In the genomic region with DNA sequence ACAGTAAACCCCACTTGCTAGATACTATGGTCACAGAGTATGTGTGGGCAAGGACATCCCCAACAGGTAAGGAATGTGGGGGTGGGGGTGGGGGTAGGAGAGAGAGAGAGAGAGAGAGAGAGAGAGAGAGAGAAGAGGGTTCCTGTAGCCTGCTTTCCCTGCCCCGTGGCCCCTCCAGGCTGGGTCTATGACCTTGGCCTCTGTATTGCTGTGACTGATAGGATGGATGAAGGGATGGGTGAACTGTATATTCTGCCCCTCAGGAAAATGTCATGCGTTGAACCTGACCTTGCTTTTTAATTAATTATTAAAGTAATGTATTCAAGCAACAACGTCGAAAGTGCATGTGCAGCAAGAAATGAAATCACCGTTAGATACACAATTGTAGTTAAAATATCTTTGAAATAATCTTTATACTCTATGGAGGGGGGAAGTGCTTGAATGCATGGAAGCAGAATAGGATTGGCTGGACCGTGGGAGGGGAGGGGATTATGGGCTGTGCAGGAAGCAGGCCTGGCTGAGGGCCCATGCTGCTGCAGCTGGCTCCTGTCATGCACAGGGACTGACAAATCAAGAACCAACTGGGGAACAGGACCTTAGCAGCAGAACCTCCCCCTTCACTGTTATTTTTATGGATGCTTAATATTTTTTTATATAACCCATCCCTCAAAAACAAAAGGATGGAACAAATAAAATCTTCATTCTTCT, we compare ENCODE assay signal across 12 mouse cellular contexts. TPM values are rescaled to one million over a fixed set of nuclear protein-coding genes. Genes with fewer than 3 reads are reported as not detected.
A peak's percentile ranks its signal among the peaks of the same experiment; 100 is the strongest.
DNase-seq lines count a peak whose midpoint lies in the region; ATAC-seq and TF ChIP-seq lines count a peak whose summit lies in the region.
"Had no signal": no experiment of that assay in that cellular context is flagged by ENCODE, and none has a peak within 500 bp of the region (broad histone marks: within the 10 kb centered on the region; RNA-seq: fewer than 3 reads in every experiment).

No protein-coding gene starts in this region.

- TF ChIP-seq POLR2A in kidney, adult 2 months (IDR thresholded peaks at IDR 0.05; ENCODE audit: low read depth, low read length), result no peak

- peak; percentile 9 for DNase-seq in adrenal gland, postnatal 25 days
- DNase-seq in adrenal gland, adult 18-20 months (ENCODE audit: low spot score in 2 of 2), result no peak
- no peak for DNase-seq in kidney, adult 2 months
- DNase-seq in midbrain, embryonic 14.5 days, result peak; percentile 65
- no peak for DNase-seq in liver, postnatal 0 days
- no peak for DNase-seq in left cerebral cortex, adult 8-10 months (ENCODE audit: low spot score in 2 of 2)
- DNase-seq: layer of hippocampus, postnatal 36 days had no signal

- H3K27ac ChIP-seq in kidney, embryonic 15.5 days, result no peak overlapping the region
- no peak overlapping the region for H3K27ac ChIP-seq in kidney, adult 2 months (ENCODE audit: insufficient read depth, low read depth, low read length)
- H3K27ac ChIP-seq in intestine, embryonic 15.5 days, result no peak overlapping the region
- H3K27ac ChIP-seq in midbrain, embryonic 14.5 days (replicated peaks; ENCODE audit: low read depth, low read length), result no peak overlapping the region
- no peak overlapping the region for H3K27ac ChIP-seq in liver, postnatal 0 days (ENCODE audit: low read depth)
- H3K27ac ChIP-seq: heart, embryonic 15.5 days had no signal

- no peak for TF ChIP-seq EP300 in liver, postnatal 0 days (IDR thresholded peaks at IDR 0.05; ENCODE audit: low read depth)

- no peaks in the 10 kb centered on the region for H3K9me3 ChIP-seq in kidney, embryonic 15.5 days (replicated peaks)
- no peaks in the 10 kb centered on the region for H3K9me3 ChIP-seq in intestine, embryonic 15.5 days
- H3K9me3 ChIP-seq in midbrain, embryonic 14.5 days (ENCODE audit: control insufficient read depth, low read length), result no peaks in the 10 kb centered on the region
- H3K9me3 ChIP-seq in liver, postnatal 0 days (ENCODE audit: low read length), result no peaks in the 10 kb centered on the region
- H3K9me3 ChIP-seq: heart, embryonic 15.5 days had no signal

- H3K36me3 ChIP-seq in kidney, embryonic 15.5 days, result no peaks in the 10 kb centered on the region
- no peaks in the 10 kb centered on the region for H3K36me3 ChIP-seq in kidney, adult 2 months (ENCODE audit: control insufficient read depth, insufficient read depth, low read length)
- H3K36me3 ChIP-seq in intestine, embryonic 15.5 days, result no peaks in the 10 kb centered on the region
- H3K36me3 ChIP-seq in midbrain, embryonic 14.5 days (ENCODE audit: control insufficient read depth, insufficient read depth, low read length), result no peaks in the 10 kb centered on the region
- no peaks in the 10 kb centered on the region for H3K36me3 ChIP-seq in liver, postnatal 0 days (replicated peaks; ENCODE audit: insufficient read depth, low read length)
- H3K36me3 ChIP-seq: heart, embryonic 15.5 days had no signal

- no peak overlapping the region for H3K4me2 ChIP-seq in kidney, embryonic 15.5 days
- no peak overlapping the region for H3K4me2 ChIP-seq in intestine, embryonic 15.5 days (replicated peaks)
- no peak overlapping the region for H3K4me2 ChIP-seq in midbrain, embryonic 14.5 days (ENCODE audit: low read length)
- H3K4me2 ChIP-seq in liver, postnatal 0 days (ENCODE audit: low read depth, low read length), result no peak overlapping the region
- H3K4me2 ChIP-seq: heart, embryonic 15.5 days had no signal

- H3K4me1 ChIP-seq in kidney, embryonic 15.5 days, result peaks cover 29% of the 10 kb centered on the region
- H3K4me1 ChIP-seq in kidney, adult 2 months (ENCODE audit: control insufficient read depth, insufficient read depth, low read length), result no peaks in the 10 kb centered on the region
- H3K4me1 ChIP-seq in intestine, embryonic 15.5 days (replicated peaks), result 0 out of 2 replicates have a peak, but pooled peaks cover 3% of the 10 kb centered on the region
- no peaks in the 10 kb centered on the region for H3K4me1 ChIP-seq in midbrain, embryonic 14.5 days (ENCODE audit: control insufficient read depth, insufficient read depth, low read length)
- H3K4me1 ChIP-seq in liver, postnatal 0 days (ENCODE audit: insufficient read depth), result no peaks in the 10 kb centered on the region
- H3K4me1 ChIP-seq: heart, embryonic 15.5 days had no signal

- no peak overlapping the region for H3K9ac ChIP-seq in kidney, embryonic 15.5 days
- no peak overlapping the region for H3K9ac ChIP-seq in intestine, embryonic 15.5 days
- no peak overlapping the region for H3K9ac ChIP-seq in midbrain, embryonic 14.5 days (replicated peaks; ENCODE audit: low read length)
- H3K9ac ChIP-seq in liver, postnatal 0 days (replicated peaks), result no peak overlapping the region
- H3K9ac ChIP-seq: heart, embryonic 15.5 days had no signal

- no peak for TF ChIP-seq CTCF in kidney, adult 2 months (conservative IDR thresholded peaks at IDR 0.05; ENCODE audit: insufficient read depth, insufficient read length, low read depth, low read length)
- no peak for TF ChIP-seq CTCF in liver, postnatal 0 days (IDR thresholded peaks at IDR 0.05; ENCODE audit: low read depth)

- peak; percentile 84 for ATAC-seq in kidney, embryonic 15.5 days (replicated peaks; ENCODE audit: low FRiP score)
- peak; percentile 73 for ATAC-seq in intestine, embryonic 15.5 days
- ATAC-seq in midbrain, embryonic 14.5 days (ENCODE audit: low FRiP score, low TSS enrichment), result no peak
- no peak for ATAC-seq in liver, postnatal 0 days

- WGBS in kidney, embryonic 15.5 days, result 57% methylated on average over 6 of the region's 6 CpGs
- WGBS in kidney, adult 2 months, result 42% methylated on average over 6 of the region's 6 CpGs
- WGBS in intestine, embryonic 15.5 days, result 36% methylated on average over 6 of the region's 6 CpGs
- WGBS in midbrain, embryonic 14.5 days, result 54% methylated on average over 6 of the region's 6 CpGs
- 61% methylated on average over 6 of the region's 6 CpGs for WGBS in liver, postnatal 0 days (ENCODE audit: insufficient replicate concordance)

- no peak overlapping the region for H3K4me3 ChIP-seq in kidney, embryonic 15.5 days (replicated peaks)
- H3K4me3 ChIP-seq in kidney, adult 2 months (ENCODE audit: insufficient read depth, low read depth, low read length), result no peak overlapping the region
- H3K4me3 ChIP-seq in intestine, embryonic 15.5 days (replicated peaks), result no peak overlapping the region
- no peak overlapping the region for H3K4me3 ChIP-seq in midbrain, embryonic 14.5 days (replicated peaks; ENCODE audit: low read depth, low read length)
- no peak overlapping the region for H3K4me3 ChIP-seq in liver, postnatal 0 days (ENCODE audit: low read depth, low read length)
- H3K4me3 ChIP-seq: heart, embryonic 15.5 days had no signal

- no peaks in the 10 kb centered on the region for H3K27me3 ChIP-seq in kidney, embryonic 15.5 days
- H3K27me3 ChIP-seq in kidney, adult 2 months (replicated peaks; ENCODE audit: control insufficient read depth, insufficient read depth, low read length), result no peaks in the 10 kb centered on the region
- no peaks in the 10 kb centered on the region for H3K27me3 ChIP-seq in intestine, embryonic 15.5 days (replicated peaks)
- H3K27me3 ChIP-seq in midbrain, embryonic 14.5 days (ENCODE audit: control insufficient read depth, insufficient read depth, low read length), result no peaks in the 10 kb centered on the region
- no peaks in the 10 kb centered on the region for H3K27me3 ChIP-seq in liver, postnatal 0 days (ENCODE audit: insufficient read depth, low read length)
- H3K27me3 ChIP-seq: heart, embryonic 15.5 days had no signal

RNA-seq across cellular contexts. Expression of a gene that starts 46.1 kb away (rescaled TPM):
- total RNA-seq in adrenal gland, postnatal 25 days (2021), result not detected in 2 replicates
- total RNA-seq in adrenal gland, adult 18-20 months (2021), result not detected
- polyA plus RNA-seq in kidney, embryonic 15.5 days (2015; fragmentation: Nextera tagmentation; extraction: Ambion mirVana), result 4.2 and 4.6 TPM in 2 replicates
- not detected in 2 replicates for polyA plus RNA-seq in kidney, adult 2 months (2012; rRNA removed)
- 0.05 and 0.15 TPM in 2 replicates for polyA plus RNA-seq in intestine, embryonic 15.5 days (2015; fragmentation: Nextera tagmentation; extraction: Ambion mirVana)
- polyA plus RNA-seq in midbrain, embryonic 14.5 days (2014; fragmentation: Nextera tagmentation; extraction: Ambion mirVana), result 29.0 and 34.7 TPM in 2 replicates
- polyA plus RNA-seq in liver, postnatal 0 days (2015; fragmentation: Nextera tagmentation; extraction: Ambion mirVana), result not detected in 2 replicates
- 10 to 100 TPM; 10.4 to 15.7 (median 14.0) TPM for total RNA-seq in left cerebral cortex, adult 8-10 months (2022)
- total RNA-seq: common myeloid progenitor, adult 5-6 weeks; megakaryocyte, adult 5-6 weeks had no signal

Comparison
In these comparisons a context has a peak if more than half of its experiments do, and no peak if none do; other contexts are left out.
1. DNase-seq: peak in adrenal gland, postnatal 25 days (single experiment) and midbrain, embryonic 14.5 days (single experiment); none in adrenal gland, adult 18-20 months (0 of 2), kidney, adult 2 months (single experiment), liver, postnatal 0 days (single experiment) and left cerebral cortex, adult 8-10 months (0 of 2).
2. ATAC-seq: peak in kidney, embryonic 15.5 days (single experiment) and intestine, embryonic 15.5 days (single experiment); none in midbrain, embryonic 14.5 days (single experiment) and liver, postnatal 0 days (single experiment).